Mouse (Mus musculus) layer of hippocampus, adult 18-20 months (tissue): Measurements from ENCODE around the gene Slc46a1. TPM values are rescaled to one million over a fixed set of nuclear protein-coding genes. Genes with fewer than 3 reads are reported as not detected.
A peak's percentile ranks its signal among the peaks of the same experiment; 100 is the strongest.

Source experiments
- DNase-seq, 2 experiments: peaks; one replicate each; pipeline ENCODE4 v3.0.0; 2022; ENCODE audit warnings: low spot score in 2 of 2
- long read RNA-seq: library from polyadenylated mRNA; stranded (forward); transcript quantifications from one replicate; pipeline ENCODE4 v2.0.0, GENCODE M21; 2021
- total RNA-seq, 2 experiments: library from RNA; stranded (reverse); gene quantifications; 2 replicates each; pipeline ENCODE4 v1.2.3; 2021

The Slc46a1 gene
- 10 to 100 TPM; 10.9 to 11.7 TPM for total RNA-seq
- long read RNA-seq, transcript Slc46a1-201 (5 exons, 1,978 nt), result major isoform, 20 of 22 reads
- long read RNA-seq, partial matches to known transcripts, result 1 of 22 reads
- long read RNA-seq, other reads (novel, unspliced or antisense), result 1 of 22 reads

DNA sequence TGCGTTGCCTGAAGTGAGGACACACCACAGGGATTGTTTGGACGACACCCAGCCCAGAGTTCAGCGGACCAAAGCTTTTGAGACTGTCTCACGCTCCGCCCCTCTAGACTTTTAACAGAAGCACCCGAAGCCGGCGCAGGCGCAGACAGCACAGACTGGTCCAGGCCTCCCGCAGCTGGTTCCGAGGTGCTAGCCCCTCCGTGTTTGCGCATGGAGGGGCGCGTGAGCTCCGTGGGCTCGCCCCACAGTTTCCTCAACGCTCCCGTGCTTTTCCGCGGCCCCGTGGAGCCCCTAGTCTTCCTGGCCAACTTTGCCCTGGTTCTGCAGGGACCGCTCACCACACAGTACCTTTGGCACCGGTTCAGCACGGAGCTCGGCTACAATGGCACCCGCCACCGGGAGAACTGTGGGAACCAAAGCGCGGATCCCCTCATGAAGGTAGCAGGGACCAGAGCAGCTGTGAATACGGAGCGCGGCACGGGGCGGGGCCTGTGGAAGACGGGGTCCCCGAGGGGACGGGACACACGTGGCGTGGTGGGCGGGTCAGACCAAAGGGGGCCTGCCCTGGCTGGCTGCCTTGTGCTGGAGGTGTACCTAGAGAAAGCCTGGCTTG lies at the start of gene Slc46a1:
Gene Slc46a1 (plus strand): TSS at position 130 of the 613 bp plus-strand sequence.
- peak; percentile 68 to 77 for DNase-seq

DNA sequence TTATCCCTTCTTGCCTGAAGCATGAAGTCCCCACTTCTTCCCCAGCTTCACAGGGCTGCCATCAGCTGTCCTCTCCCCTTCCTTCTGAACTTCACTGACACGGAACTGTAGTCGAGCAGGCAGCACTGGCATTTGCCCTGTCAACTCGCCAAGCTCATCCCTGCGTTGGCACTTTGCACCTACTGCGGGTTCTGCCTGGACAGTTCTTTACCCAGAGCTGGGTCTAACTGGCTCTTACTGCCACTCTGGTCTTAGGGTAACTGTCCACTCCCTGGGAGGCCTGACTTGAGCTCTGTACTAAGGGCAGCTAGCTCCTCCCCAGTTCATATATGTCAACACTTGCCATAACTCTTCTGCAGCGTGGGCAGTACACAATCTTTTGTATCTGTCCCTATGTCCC lies 48.6 kb upstream of the Slc46a1 start:
- no peak for DNase-seq

DNA sequence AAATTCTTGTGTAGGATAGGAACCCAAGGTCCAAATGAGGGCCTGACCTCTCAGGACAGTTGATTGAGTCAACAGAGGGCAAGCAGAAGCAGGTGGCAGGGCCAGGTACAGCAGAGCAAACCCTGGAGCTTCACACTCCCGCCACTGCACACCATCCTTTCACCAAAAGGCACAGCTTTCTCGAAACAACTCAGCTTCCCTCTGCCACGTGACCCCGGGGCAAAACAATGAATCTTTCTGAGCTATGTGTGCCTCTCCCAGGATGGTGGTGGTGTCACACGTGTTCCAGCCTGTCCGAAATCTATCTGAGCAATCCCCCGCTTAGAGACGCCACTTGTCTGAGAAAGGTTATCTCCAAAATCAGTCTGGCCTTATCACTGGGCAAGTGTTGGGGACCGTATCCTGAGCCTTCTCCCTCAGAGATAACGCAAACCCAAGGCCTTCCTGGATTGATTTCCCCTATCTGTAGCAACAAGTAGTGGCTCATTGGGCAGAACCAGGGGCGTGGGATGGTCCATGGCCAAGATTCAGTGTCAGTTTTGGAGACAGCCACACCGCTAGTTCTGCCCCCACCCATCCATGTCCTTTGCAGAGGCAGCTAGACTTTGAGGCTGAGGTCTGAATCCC lies 45.1 kb upstream of the Slc46a1 start:
- DNase-seq, result no peak

DNA sequence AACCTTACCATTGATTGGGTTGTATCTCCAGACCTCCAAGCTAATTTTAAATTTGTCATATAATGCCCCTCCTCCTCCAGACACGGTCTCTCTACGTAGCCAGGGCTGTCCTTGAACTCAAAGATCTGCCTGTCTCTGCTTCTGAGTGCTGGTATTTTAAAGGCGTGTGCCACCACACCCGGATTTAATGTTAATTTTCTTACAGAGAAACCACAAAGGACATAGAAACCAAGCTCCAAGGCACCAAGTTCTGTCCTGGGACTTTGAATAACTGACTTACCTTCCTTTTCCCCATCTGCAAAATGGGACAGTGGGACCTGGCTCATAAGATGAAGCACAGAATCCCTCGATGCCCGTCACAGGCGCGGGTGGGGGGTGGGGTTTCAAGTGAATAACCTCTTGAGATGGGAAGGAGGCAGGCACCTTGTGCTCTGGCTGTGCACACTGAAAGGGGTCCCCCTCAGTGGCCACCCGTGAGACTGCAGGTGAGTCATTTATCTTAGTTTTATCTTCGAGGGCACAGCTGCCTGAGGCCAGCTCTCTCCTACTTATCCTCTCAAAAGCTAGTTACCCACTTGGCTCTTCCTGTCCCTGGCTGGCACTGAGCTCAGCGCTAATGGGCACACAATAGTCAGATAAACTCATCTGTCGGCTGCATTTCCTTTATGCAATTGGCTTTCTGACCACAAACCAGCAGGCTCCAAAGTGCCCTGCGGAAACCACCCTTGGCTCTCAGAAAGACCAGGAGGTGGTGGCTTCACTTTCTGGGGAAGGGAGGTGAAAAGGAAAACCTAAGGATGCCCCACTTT lies 44.1 kb upstream of the Slc46a1 start:
- no peak for DNase-seq

DNA sequence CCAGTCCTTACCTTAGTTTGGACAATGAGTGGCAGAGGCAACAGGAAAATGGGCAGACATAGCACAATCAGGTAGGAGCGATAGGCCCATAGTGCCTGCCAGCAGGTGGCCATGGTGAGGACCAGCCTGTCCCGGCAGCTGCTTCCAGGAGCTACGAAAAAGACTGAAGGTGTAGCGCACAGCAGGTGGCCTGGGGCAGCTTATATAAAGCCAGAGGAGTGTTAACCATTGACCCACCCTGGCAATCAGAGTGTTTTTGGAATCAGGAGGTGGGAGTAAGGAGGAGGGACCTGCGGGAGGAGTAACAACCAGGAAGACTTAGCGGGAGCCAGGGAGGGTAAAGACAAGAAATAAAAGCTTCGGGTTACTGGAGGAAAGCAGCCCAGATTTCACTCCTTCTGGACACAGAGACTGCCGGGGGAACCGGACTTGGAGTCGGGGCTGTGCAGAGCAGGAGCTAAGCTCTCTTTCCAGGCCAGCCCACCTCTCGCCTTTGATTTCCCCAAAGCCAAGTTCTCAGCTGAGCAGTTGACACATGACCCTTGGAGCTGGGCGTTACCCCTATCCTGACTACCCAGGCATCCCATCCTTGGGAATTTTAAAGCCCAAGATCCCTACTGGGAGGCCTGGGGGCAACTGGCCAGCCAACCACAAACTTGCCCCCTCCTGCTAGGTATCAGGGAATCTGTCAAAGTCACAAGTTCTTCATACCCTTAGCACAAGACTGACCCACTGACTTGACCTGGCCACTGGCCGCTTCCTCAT lies 43.3 kb upstream of the Slc46a1 start, which contains the start of gene Slc13a2:
Gene Slc13a2 (minus strand): TSS at position 163 of the 765 bp plus-strand sequence.
- no peak for DNase-seq

DNA sequence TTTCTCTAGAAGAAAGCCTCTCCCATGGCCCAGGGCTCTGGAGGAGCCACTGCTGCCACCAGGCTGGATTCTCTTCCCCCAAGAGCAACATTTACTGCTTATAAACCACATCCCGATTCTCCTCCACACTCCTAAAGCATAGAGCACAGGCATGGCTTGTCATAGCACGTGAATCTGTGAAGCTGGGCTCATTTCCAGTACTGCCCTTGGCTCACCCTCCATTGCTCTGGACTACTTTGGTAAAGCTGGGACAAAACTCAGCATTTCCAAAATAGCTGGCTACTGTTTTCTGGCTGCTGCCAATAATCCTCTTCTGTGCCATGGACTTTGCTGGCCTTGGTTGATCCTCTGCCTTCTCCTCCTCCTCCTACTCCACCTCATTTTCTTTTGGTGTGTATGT lies 41.1 kb upstream of the Slc46a1 start:
- DNase-seq, result peak in 1 of 2 experiments; percentile 43

DNA sequence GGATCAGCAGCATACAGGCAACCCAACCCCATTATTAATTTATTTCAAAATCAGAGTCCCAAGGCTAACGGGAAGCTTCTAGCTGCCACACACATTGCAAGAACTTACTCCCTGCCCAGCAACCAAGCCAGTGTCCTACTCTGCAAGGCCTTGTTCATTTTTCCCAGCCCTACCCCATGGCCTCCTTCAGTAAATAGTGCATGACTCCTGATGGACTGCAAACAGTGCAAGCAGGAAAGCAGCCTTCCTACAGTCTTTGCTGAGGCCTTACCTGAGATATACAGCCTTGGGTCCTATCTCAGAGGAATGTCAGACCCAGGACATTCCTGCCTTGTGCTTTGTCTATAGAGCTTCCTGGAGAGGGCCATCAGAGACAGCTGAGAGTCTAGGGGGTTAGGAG lies 39.9 kb upstream of the Slc46a1 start:
- DNase-seq, result no peak

DNA sequence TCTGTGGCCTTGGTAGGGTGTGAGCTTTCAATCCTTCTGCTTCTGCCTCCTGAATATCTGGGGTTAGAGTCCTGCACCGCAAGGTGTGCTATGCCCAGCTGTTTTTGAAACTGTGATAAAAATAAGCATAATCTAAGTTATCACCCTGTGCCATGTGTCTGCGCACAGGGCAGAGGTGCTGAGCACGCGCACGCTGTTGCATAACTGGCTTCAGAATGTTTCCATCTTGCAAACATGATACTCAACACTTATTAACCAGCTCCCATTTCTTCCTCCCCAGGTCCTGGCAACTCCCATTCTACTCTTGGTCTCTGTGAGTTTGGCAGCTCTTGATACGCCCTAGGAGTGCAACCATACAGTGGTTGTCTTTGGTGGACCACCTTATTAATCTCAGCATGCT lies 37.8 kb upstream of the Slc46a1 start:
- no peak for DNase-seq

DNA sequence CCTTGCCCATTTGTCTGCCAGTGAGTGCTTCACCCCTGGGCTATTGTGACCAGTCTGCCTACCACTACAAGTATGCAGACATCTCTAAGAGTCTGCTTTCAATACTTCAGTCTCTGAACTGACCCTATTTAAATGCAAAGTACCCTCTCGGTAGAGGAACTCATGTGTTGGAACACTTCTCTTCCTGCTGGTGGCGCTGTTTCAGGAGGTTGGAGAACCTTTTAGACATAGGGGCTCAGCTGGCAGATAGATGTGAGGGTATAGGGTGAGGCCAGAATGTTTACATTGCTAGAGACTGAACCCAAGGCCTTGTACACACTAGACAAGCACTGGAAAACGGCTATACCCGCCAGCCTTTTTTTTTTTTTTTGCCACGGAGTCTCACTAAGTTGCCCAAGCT lies 37.2 kb upstream of the Slc46a1 start:
- DNase-seq, result no peak

DNA sequence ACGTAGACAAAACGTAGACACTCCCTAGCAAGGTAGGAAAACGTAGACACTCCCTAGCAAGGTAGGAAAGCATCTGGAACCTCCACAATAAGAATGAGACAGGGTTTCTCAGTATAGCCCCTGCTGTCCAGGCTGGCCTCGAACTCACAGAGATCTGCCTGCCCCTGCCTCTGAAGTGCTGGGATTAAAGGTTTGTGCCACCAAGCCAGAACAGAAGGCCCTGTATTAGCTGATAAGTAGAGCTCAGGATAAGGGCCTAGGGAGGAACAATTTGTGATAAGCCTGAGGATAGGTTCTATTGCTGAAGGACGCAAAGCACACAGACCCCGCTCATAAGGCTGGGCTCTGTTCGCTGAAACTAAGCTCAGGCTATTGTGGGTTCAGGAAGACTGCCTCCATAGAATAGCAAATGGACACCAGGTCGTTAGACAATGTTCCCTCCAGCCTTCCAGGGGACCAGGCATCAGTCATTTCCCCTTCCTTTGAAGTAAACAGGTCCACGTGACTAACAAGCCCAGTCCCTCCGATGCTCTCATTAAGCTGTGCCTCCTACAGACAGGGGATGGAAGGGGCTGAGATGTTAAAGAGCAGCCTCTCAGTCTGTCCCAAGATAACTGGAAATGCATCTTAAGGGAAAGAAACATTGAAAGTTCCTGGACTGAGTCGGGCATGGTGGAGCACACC lies 35.2 kb upstream of the Slc46a1 start:
- no peak for DNase-seq

DNA sequence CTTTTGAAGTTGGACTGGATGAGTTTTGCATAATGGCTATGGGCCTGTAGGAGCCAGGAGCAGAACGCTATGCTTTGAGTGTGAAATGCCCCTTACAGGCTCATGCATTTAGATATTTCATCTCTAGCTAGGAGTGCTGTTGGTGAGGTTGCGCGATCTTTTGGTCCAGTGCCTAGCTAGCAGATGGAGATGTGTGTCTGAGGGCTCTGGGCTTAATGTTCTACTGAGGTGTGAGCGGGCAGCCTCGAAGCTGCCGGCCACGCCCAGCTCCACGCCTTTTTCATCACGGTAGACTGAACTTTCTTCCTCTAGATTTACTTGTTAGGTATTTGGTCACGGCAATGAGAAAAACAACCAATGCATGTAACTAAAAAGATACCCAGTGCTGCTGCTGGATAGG lies 34.3 kb upstream of the Slc46a1 start:
- DNase-seq, result no peak

DNA sequence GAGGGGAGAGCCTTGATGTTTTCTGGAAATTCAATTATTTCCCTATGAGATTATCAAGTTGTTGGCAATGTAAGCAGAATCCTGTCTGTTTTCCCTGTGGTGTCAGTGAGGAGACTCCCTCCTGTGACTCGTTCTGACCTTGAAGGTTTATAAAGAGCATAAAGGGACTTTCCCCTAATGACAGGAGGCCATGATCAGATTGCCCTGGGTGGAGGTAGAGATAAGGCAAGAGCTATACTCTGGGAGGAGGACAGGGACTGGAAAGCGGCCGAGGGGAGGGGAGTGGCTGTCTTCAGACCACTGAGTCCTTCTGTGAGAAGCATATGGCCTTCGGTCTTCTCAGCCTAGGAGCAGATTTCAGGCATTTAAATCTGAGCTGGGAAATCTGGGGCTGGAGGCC lies 31.4 kb upstream of the Slc46a1 start:
- no peak for DNase-seq

DNA sequence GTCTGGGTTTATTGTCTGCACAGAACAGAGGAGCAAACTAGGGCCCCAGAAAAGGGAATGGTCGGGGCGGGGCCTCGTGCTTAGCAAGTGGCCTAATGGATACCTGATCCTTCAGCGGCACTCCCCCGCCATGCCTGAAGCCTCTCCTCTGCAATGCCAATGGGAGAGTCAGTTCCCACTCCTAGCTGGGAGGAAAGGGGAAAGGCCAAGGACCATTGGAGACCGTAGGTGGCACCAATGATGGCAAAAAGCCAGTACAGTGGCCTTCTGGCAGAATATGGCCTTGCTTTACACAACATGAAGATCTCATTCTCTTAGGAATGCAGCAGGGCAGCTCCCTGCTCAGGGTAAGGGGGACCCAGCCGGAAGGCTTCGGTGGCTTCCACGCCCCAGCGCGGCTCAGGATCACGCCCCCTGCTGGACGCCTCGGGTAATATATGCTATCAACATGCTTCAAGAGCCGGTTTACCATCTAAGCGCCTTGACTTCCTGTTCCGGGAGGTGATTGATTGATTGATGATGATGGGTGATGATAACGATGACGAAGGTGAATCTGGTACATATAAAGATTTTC lies 29.6 kb upstream of the Slc46a1 start:
- DNase-seq, result no peak

DNA sequence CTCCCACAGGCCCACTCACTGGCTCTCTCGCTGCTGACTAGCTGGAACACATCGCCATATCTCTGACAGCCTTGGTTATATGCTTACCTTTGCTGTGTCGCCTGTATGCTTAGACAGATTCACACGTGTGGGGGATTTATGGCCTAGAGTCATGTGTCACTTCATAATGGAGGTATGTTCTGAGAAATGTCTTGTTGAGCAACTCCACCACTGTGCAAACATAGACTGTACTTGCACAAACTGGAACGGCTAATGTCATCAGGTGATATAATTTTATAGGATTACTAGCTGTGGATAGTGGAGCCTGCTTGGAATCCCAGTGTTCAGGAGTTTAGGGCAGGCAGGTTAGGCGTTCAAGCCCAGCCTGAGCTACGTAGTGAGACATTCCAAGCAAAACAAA lies 28.3 kb upstream of the Slc46a1 start:
- no peak for DNase-seq

DNA sequence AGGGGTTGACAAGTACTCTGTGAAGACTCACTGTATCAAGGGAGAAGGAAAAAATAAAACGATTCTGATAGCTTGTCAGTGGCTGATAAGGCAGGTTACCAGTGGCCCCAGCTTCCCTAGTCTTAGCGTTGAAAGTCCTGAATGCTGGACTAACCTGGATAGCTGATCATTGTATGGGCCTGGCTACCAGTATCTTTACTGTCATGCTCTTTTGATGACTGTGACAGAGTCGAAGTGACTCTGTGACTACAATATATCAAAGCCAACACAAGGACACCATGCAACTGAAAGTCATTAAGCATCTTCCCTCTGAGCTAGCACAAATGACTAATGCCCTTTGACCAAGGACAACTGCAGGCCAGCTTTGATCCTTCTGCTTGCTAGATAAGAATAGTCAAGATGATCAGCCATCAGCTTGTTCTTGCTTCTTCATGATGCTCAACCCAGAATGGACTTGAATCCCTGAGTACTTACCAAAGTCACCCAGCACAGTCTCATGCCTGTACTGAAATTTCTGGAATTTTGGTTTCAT lies 27.0 kb upstream of the Slc46a1 start:
- DNase-seq, result no peak

DNA sequence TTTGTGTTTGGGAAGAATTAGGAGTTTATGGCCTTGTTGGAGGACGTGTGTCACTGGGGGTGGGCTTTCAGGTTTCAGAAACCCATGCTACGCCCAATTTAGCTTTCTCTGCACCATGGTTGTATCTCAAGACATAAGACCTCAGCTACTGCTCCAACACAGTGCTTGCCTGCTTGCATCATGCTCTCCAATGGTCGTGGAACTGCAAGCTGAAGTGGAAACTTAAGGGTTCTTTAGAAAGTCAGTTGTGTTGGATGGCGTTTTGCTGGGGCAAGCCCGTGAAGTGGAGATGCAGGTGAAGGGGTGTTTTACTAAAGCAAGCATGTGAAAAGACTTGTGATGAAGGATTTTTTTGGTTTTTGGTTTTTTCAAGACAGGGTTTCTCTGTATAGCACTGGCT lies 22.4 kb upstream of the Slc46a1 start:
- DNase-seq, result no peak

DNA sequence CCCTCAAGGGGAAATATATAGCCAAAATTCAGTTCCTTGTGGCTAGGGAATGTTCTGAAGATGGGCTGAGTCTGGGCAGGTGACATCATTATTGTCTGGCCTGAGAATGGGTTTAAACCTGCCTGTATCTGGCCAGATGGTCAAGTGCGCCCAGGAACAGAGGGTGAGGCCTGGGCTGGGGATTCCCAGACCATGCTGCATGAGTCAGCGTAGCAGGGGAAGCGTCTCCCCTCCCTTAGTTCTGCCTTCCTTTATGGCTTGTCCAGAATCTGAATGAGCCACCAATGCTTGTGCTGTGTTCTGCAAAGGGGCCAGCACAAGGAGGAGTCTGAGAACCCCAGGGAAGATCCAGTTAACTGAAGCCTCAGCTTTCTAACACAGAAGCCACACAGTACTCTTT lies 18.3 kb upstream of the Slc46a1 start:
- DNase-seq, result no peak

DNA sequence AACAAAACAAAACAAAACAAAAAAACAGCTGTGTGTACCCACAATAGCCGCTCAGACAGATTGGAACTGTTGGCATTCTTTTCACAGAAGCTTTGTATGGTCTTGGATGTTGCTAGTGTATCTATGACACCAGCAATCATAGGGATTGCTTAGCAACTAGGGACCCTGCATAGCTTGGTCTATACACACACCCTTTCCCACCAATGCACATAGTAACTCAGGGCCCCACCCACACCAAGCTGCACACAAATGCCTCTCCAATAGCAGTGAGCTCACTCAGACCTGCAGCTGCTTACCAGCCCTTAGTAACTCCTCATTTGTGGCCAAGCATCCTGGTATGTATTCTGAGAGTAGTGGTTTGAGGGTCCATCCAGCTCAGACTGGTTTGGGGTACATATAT lies 17.3 kb upstream of the Slc46a1 start:
- DNase-seq, result no peak

DNA sequence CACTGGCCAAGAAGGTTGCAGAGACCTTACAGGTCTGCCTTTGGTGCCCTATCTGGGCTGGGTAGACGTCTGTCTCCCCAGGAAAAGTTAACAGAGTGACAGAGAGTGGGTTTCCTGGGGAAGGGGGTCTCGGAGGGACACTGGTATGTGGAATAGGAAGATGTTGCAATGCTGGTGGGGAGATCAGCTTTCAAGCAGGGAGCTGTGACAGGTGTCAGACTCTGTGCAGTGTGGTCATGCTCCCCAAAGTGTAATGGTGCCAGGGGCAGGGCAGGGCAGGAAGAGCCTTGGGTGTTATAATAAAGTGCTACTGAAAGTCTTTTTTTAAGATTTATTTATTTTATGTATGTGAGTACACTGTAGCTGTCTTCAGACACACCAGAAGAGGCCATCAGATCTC lies 15.2 kb upstream of the Slc46a1 start:
- DNase-seq, result no peak

DNA sequence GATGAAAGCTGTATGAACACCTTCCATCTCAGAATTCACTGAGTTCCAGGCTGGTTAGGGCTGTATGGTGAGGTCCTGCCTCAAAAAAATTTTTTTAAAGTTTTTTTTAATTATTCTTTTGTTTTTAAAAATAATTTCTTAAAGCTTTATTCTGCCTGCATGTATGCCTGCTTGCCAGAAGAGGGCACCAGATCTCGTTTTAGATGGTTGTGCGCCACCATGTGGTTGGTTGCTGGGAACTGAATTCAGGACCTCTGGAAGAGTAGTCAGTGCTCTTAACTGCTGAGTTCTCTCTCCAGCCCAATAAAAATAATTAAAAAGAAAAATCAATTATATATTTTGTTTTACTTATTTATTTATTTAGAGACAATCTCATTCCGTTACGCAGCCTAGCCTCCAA lies 11.8 kb upstream of the Slc46a1 start:
- DNase-seq, result peak in 1 of 2 experiments; percentile 72
